Mouse (Mus musculus): ENCODE measurements around the gene Plac1.

- TF ChIP-seq POLR2A (IDR thresholded peaks at IDR 0.05; ENCODE audit: insufficient read length, low read depth) (no peak), MAX (IDR thresholded peaks at IDR 0.05; ENCODE audit: low read depth) (no peak), USF1 (IDR thresholded peaks at IDR 0.05; ENCODE audit: low read depth) (no peak), MYOD1 (IDR thresholded peaks at IDR 0.05; ENCODE audit: control insufficient read depth in 1 of 3, insufficient read length in 2 of 3, low read depth in 2 of 3) (no peak), E2F4 (IDR thresholded peaks at IDR 0.05; ENCODE audit: insufficient read depth) (no peak)
Measured at GRCm38 (mm10) chrX:53161583-53161982, 78.3 kb downstream of the Plac1 start.

All from myocyte (in vitro differentiated cells).